Mouse (Mus musculus) liver, embryonic 14.5 days (tissue): ENCODE data around the gene Scml4. TPM values are rescaled to one million over a fixed set of nuclear protein-coding genes. Genes with fewer than 3 reads are reported as not detected.

Experiments
- ATAC-seq: fragments of 200-750 bp; cut with Nextera tagmentation; 2 replicates; pipeline ENCODE4 v1.8.0; 2017; ENCODE audit warnings: moderate number of reproducible peaks, mild to moderate bottlenecking, moderate library complexity; ENCODE audit not compliant: insufficient read depth
- DNase-seq, 3 experiments: peaks; one replicate each; pipeline ENCODE4 v3.0.0-alpha.2; 2012 to 2013; ENCODE audit warnings: low read depth in 3 of 3, low spot score in 3 of 3
- H3K27ac ChIP-seq: fragments of 300-500 bp; sonication (generic); 2 replicates; pipeline ENCODE4 v1.5.1; 2014; ENCODE audit warnings: moderate library complexity, mild to moderate bottlenecking, control low read depth, inconsistent platforms
- H3K27me3 ChIP-seq: fragments of 300-500 bp; sonication (generic); 2 replicates; pipeline ENCODE4 v1.6.1; 2014; ENCODE audit warnings: mild to moderate bottlenecking, low read length, moderate library complexity; ENCODE audit not compliant: control insufficient read depth, insufficient read depth
- H3K36me3 ChIP-seq: fragments of 300-500 bp; sonication (generic); replicated peaks from 2 replicates; pipeline ENCODE4 v1.6.1; 2014; ENCODE audit warnings: low read depth; ENCODE audit not compliant: control insufficient read depth, insufficient read depth
- H3K4me1 ChIP-seq, 2 experiments: fragments of 200-500 bp in 1 of 2; fragments of 300-500 bp in 1 of 2; sonication (generic) in 1 of 2; replicated peaks; 2 replicates each; pipeline ENCODE4 v1.6.1; 2012 to 2014; ENCODE audit warnings: antibody characterized with exemption in 1 of 2, inconsistent platforms in 1 of 2, low read length in 1 of 2; ENCODE audit not compliant: control insufficient read depth in 2 of 2, insufficient read depth in 2 of 2
- H3K4me2 ChIP-seq: fragments of 300-500 bp; sonication (generic); 2 replicates; pipeline ENCODE4 v1.6.1; 2014; ENCODE audit warnings: low read depth, mild to moderate bottlenecking, control low read depth, moderate library complexity
- H3K4me3 ChIP-seq, 2 experiments: fragments of 200-500 bp in 1 of 2; fragments of 300-500 bp in 1 of 2; sonication (generic) in 1 of 2; 2 replicates each; pipeline ENCODE4 v1.5.1; 2012 to 2014; ENCODE audit warnings: low read depth in 2 of 2, low read length in 2 of 2, mild to moderate bottlenecking in 2 of 2, control low read depth in 1 of 2, inconsistent platforms in 1 of 2, moderate library complexity in 1 of 2; ENCODE audit not compliant: insufficient read depth in 1 of 2
- H3K9ac ChIP-seq: fragments of 300-500 bp; sonication (generic); replicated peaks from 2 replicates; pipeline ENCODE4 v1.6.1; 2014; ENCODE audit warnings: mild to moderate bottlenecking, control low read depth, moderate library complexity
- H3K9me3 ChIP-seq: fragments of 300-500 bp; sonication (generic); 2 replicates; pipeline ENCODE4 v1.6.1; 2016; ENCODE audit warnings: low read length, mixed read lengths; ENCODE audit not compliant: control insufficient read depth
- CTCF ChIP-seq: IDR thresholded peaks from 2 replicates; pipeline ENCODE4 v1.5.1; 2016; ENCODE audit warnings: antibody characterized with exemption, low read depth, control low read depth
- EP300 ChIP-seq: IDR thresholded peaks from 2 replicates; pipeline ENCODE4 v1.6.1; 2016; ENCODE audit warnings: antibody characterized with exemption, low read depth
- WGBS: fragments of 180-500 bp; shearing (Covaris S2); extraction: QIAGEN DNeasy Blood & Tissue Kit; methylation state at CpG from one replicate; pipeline ENCODE4 v1.1.7; 2014; ENCODE audit not compliant: insufficient replicate concordance; 5-methylcytosine and 5-hydroxymethylcytosine counted together
- polyA plus RNA-seq, 2 experiments: library from polyadenylated mRNA; depleted of rRNA in 1 of 2; stranded (reverse) in 1 of 2; unstranded in 1 of 2; fragments of >200 nt; fragmentation: Nextera tagmentation in 1 of 2; extraction: Ambion mirVana in 1 of 2; gene quantifications; 2 replicates each; pipeline versions ENCODE4 v1.2.1 to v1.2.3; 2012 to 2014

Gene Scml4
- polyA plus RNA-seq, 2 experiments: 0.15 to 0.19 TPM

DNA sequence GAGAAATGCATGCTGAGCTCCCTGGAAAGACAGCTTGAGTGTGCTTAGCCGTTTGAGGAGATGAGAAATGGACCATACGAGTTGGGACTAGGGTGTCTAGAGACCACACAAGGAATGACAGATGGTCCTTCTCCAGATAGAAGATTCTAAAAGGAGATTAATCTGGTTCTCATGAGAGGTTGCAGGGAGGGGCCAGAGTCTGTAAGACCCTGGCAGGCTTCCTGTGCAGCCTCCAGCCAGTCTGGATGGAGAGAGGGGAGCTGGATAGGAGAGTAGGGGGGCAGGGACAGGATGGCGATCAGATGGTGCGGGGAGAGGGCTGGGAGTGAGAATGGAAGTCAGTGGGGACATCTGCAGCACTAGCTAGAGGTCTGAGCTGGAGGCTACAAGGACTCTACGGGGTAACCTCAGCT lies 19.1 kb downstream of the Scml4 start:
- TF ChIP-seq CTCF: no peak
- no peak for TF ChIP-seq EP300
- ATAC-seq: no peak
- H3K4me2 ChIP-seq: no peak overlapping the region

DNA sequence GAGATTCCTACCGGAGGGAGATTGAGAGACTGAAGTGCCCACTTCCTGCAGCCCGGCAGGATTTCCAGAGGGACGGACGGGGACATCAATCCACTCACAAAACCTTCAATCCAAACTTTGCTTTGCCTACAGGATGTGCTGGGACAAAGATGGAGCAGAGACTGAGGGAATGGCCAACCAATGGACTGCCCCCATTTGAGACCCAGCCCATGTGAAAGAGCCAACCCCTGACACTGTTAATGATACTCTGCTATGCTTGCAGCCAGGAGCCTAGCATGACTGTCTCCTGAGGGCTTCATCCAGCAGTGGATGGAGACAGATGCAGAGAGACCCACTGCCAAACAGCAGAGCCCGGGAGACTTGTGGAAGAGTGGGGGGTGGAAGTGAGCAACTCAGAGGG lies 19.5 kb downstream of the Scml4 start:
- 42% methylated on average over 5 of the region's 5 CpGs for WGBS
- Histone ChIP-seq H3K9me3 (no peaks in the 10 kb centered on the region), H3K27ac (no peak overlapping the region), H3K4me1 (no peaks in the 10 kb centered on the region), H3K4me2 (no peak overlapping the region), H3K27me3 (no peaks in the 10 kb centered on the region), H3K4me3 (no peak overlapping the region), H3K9ac (no peak overlapping the region), H3K36me3 (no peaks in the 10 kb centered on the region)
- TF ChIP-seq CTCF: no peak
- no peak for TF ChIP-seq EP300
- DNase-seq: no peak
- no peak for ATAC-seq

More for the DNA sequence above, 19.1 kb downstream of the Scml4 start:
- no peak overlapping the region for H3K9ac ChIP-seq
- 52% methylated on average over 5 of the region's 5 CpGs for WGBS
- no peak overlapping the region for H3K27ac ChIP-seq
- H3K27me3 ChIP-seq: no peaks in the 10 kb centered on the region
- no peak overlapping the region for H3K4me3 ChIP-seq
- no peak for DNase-seq
- H3K9me3 ChIP-seq: no peaks in the 10 kb centered on the region
- no peaks in the 10 kb centered on the region for H3K4me1 ChIP-seq
- H3K36me3 ChIP-seq: no peaks in the 10 kb centered on the region

DNA sequence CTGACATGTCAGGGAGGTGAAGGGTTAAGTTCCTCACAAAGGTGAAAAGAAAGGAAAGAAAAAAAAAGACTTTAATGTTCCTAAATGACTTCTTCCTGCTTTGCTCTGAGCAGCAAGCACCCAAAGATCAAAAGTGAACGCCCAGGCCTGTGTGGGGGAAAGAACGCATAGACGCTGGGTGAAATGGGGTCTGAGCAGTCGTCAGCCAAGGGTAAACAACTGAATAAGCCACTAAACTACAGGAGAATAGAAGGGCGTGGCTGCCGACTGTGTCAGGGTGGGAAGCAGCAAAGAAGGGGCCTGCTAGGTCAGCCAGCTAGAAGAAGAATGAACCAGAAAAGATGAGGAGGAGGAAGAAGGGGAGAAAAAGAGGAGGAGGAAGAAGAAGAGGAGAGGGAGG lies 26.9 kb downstream of the Scml4 start:
- 11% methylated on average over 6 of the region's 6 CpGs for WGBS
- no peak overlapping the region for H3K9ac ChIP-seq
- no peaks in the 10 kb centered on the region for H3K27me3 ChIP-seq
- no peak overlapping the region for H3K4me2 ChIP-seq
- H3K4me1 ChIP-seq: no peaks in the 10 kb centered on the region
- H3K36me3 ChIP-seq: no peaks in the 10 kb centered on the region
- TF ChIP-seq EP300 (no peak), CTCF (no peak)
- no peak overlapping the region for H3K4me3 ChIP-seq
- H3K27ac ChIP-seq: no peak overlapping the region
- ATAC-seq (no peak), DNase-seq (no peak)
- H3K9me3 ChIP-seq: no peaks in the 10 kb centered on the region

DNA sequence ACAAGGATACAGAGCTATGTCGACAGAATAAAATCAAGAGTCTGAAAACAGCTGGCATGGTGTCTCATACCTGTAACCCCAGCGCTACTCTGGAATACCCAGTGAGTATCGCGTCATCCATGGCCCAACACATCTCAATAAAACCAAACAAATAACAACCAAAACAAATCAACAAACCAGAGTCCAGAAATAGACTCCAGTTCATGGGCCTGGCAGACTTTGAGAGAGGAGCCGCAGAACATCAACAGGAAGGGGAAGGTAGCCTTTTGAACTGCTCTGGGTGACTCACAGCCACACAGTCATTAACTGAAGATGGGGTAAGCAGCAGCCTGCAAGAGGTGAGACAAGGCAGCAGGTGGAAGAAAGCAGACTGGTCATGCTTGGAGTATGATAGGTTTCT lies 28.1 kb downstream of the Scml4 start:
- Histone ChIP-seq H3K27ac (no peak overlapping the region), H3K27me3 (no peaks in the 10 kb centered on the region), H3K9ac (no peak overlapping the region), H3K36me3 (no peaks in the 10 kb centered on the region), H3K4me3 (no peak overlapping the region), H3K4me2 (no peak overlapping the region), H3K9me3 (no peaks in the 10 kb centered on the region), H3K4me1 (no peaks in the 10 kb centered on the region)
- 50% methylated on average over 5 of the region's 5 CpGs for WGBS
- DNase-seq (no peak), ATAC-seq (no peak)
- TF ChIP-seq EP300 (no peak), CTCF (no peak)

DNA sequence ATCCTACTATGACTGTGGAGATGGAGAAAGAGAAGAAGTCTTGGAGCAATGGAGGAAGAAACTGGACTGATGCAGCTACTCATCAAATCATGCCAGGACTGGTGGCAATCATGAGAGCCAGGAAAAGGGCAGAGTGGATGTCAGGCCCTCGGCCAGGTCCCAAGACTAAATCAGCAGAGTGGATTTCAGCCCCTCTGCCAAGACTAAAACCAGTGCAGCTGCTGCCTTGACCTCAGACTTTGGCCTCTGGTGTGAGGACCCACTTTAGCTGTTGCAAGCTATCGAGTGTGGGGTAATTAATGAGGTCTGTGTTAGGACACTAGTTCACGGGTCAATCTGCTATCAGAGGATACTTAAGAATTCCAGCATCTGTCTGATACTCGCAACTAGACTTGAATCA lies 30.2 kb downstream of the Scml4 start:
- TF ChIP-seq CTCF (no peak), EP300 (no peak)

DNA sequence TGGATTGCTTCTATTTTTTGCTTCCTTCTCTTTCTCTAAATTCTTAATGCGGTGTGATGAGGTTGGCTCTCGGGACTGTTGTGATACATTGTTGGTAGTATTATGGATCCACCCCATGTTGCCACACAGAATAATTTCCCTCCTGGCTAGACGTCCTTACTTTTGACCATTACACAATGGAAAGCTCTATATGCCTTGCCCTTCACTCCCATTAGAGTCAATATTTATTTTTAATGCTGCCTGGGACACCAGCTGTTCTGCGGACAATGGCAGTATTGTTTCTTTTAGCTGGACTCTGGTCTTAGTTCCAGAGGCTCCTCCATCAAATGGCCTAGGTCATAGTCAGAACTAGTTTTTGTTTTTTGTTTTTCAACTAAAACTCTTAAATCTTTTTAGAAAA lies 32.1 kb downstream of the Scml4 start:
- no peak for TF ChIP-seq EP300
- no peak for TF ChIP-seq CTCF
- Histone ChIP-seq H3K4me3 (no peak overlapping the region), H3K4me1 (no peaks in the 10 kb centered on the region), H3K27ac (no peak overlapping the region), H3K36me3 (no peaks in the 10 kb centered on the region), H3K9me3 (no peaks in the 10 kb centered on the region), H3K9ac (no peak overlapping the region), H3K4me2 (no peak overlapping the region), H3K27me3 (no peaks in the 10 kb centered on the region)
- DNase-seq: no peak
- no peak for ATAC-seq
- WGBS: 57% methylated on average over 4 of the region's 4 CpGs

More for the DNA sequence above, 30.2 kb downstream of the Scml4 start:
- no peak overlapping the region for H3K27ac ChIP-seq
- H3K4me3 ChIP-seq: no peak overlapping the region
- H3K36me3 ChIP-seq: no peaks in the 10 kb centered on the region
- no peak overlapping the region for H3K9ac ChIP-seq
- no peaks in the 10 kb centered on the region for H3K4me1 ChIP-seq
- no peak for DNase-seq
- ATAC-seq: no peak
- H3K9me3 ChIP-seq: no peaks in the 10 kb centered on the region
- 52% methylated on average over 4 of the region's 4 CpGs for WGBS
- no peaks in the 10 kb centered on the region for H3K27me3 ChIP-seq
- no peak overlapping the region for H3K4me2 ChIP-seq
